Mouse (Mus musculus) subcutaneous adipose tissue, adult 2 months (tissue): ENCODE data around the gene Cryzl1. TPM values are rescaled to one million over a fixed set of nuclear protein-coding genes. Genes with fewer than 3 reads are reported as not detected.

Experiments
- polyA plus RNA-seq: library from polyadenylated mRNA; depleted of rRNA; stranded (reverse); fragments of >200 nt; gene quantifications from 2 replicates; pipeline ENCODE4 v1.2.3, GENCODE M21; 2012; ENCODE audit warnings: low replicate concordance; rRNA removed

Cryzl1 gene
- 31.1 and 37.4 TPM in 2 replicates for polyA plus RNA-seq

GRCm38 (mm10) chr16:91728123-91729065 is at the start of gene Cryzl1:
Cryzl1 (minus strand) TSS chr16:91728975.

GRCm38 (mm10) chr16:91729066-91729482 is 299 bp upstream of the Cryzl1 start, which contains the start of gene Itsn1:
Itsn1 (plus strand) TSS chr16:91729281.

DNA sequence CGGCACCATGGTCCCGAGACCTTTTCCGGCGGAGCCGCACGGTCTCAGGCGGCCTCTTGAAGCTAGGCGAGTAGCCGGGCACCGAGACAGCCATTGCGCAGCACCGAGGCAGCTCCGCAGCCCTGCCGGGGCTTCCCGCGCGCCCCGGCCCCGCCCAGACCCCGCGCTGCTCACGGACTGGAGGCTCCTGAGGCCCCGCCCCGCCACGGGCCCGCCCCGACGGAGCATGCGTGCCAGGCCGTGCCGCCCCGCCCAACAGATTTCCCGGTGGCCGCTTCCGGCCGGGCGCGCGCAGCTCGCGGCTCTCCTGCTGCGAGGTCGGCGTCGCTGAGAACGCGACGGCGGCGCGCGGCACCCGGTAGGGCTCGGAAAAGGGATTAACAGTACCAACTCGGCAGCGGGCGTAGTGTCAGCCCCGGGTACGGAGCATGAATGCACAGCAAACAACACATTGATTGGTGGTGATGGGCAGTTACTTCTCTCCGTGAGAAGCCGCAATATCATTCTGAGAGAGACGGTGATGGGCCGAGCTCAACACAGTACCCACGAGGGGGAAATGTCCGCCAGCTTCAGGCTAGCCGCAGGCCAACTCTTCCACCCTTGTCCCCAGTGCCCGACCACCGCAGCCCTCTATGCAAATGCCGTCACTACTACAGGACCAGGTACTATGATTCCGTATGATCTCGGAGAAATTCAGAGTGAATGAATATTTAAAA is 40.0 kb downstream of the Cryzl1 start, which contains the start of gene Donson:
Gene Donson, minus strand, starts transcription at position 152 of the 716 bp plus-strand sequence.

GRCm38 (mm10) chr16:91647461-91648219 is 81.1 kb downstream of the Cryzl1 start, which contains the start of gene Son:
Son (plus strand) TSS chr16:91647506.

DNA sequence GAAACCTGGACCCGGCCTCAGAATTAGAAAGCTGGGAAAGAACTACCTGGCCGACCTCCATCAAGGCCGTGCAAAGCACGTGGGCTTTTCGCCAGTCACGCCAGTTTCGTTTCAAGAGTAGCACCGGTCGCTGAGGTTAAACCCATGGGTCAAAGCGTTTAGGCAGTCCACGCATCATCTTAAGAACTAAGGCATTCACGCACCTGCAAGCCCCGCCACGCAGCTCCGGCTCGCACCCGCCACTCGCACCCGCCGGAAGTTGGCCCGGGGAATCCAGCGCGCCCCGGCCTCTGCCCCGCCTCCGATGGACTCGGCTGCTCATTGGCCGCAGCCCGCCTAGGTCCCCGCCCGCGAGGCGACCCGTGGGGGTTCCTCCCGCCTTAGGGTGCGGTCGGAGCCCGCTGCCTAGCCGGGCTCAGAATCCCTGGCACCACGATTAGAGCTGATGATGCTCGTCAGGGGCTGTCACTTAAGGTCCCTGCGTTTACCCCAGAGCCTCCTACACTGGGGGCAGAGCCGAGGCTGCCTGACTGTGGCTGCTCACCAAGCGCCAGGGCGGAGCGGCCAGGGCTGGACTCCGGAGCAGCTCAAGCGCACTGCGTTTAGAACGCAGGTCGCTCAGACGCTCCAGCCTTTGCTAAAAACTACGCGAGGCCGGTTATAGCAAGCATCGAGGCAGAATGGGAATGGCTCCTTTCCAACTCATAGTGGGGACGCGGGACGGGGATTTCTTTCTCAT is 81.9 kb downstream of the Cryzl1 start, which contains the start of gene Gart:
Gene Gart, minus strand, starts transcription at position 272 of the 739 bp plus-strand sequence.

Other genes starting within 250 kb of the Cryzl1 start
- gene Ifnar1, start 243.7 kb downstream of the Cryzl1 start, polyA plus RNA-seq, result 33.9 and 38.6 TPM in 2 replicates
- 30.0 and 31.0 TPM in 2 replicates for gene Ifngr2, start 181.9 kb downstream of the Cryzl1 start, polyA plus RNA-seq
- gene Tmem50b, start 131.2 kb downstream of the Cryzl1 start, polyA plus RNA-seq, result 51.3 and 70.5 TPM in 2 replicates
- gene Dnajc28, start 109.9 kb downstream of the Cryzl1 start, polyA plus RNA-seq, result 2.6 and 3.0 TPM in 2 replicates
- 27.3 and 52.4 TPM in 2 replicates for gene Gart, start 82.0 kb downstream of the Cryzl1 start, polyA plus RNA-seq
- 133 and 191 TPM in 2 replicates for gene Son, start 81.5 kb downstream of the Cryzl1 start, polyA plus RNA-seq
- gene Donson, start 40.2 kb downstream of the Cryzl1 start, polyA plus RNA-seq, result 4.7 and 9.0 TPM in 2 replicates
- gene Itsn1, start 306 bp upstream of the Cryzl1 start, polyA plus RNA-seq, result 51.2 and 52.6 TPM in 2 replicates